Mouse (Mus musculus): ENCODE results near the gene Fam107b. TPM values are rescaled to one million over a fixed set of nuclear protein-coding genes. Genes with fewer than 3 reads are reported as not detected.

Fam107b gene
- total and polyA plus RNA-seq, 3 experiments = 3.6 to 34.1 (median 19.4) TPM

- H3K4me1 ChIP-seq (ENCODE audit: insufficient read depth, low read depth, low read length) = no peaks in the 10 kb centered on the region
Measured at GRCm38 (mm10) chr2:3659300-3659910, 89.1 kb downstream of the Fam107b start.

GRCm38 (mm10) chr2:3664086-3664485, 93.8 kb downstream of the Fam107b start:
- H3K27me3 ChIP-seq (ENCODE audit: insufficient read depth, low read length) = 0 out of 2 replicates have a peak, but pooled peaks cover 5% of the 10 kb centered on the region
- no peaks in the 10 kb centered on the region for H3K36me3 ChIP-seq (replicated peaks)
- H3K4me3 ChIP-seq (ENCODE audit: low read depth, low read length) = no peak overlapping the region
- ATAC-seq (ENCODE audit: extremely low read depth, insufficient number of reproducible peaks, low FRiP score, poor library complexity, severe bottlenecking) = no peak
- H3K9me3 ChIP-seq (replicated peaks) = no peaks in the 10 kb centered on the region
- no peaks in the 10 kb centered on the region for H3K4me1 ChIP-seq (ENCODE audit: insufficient read depth, low read depth, low read length)
- no peak for DNase-seq (ENCODE audit: low spot score)
- TF ChIP-seq CTCF (IDR thresholded peaks at IDR 0.05; ENCODE audit: low read depth, low read length) = no peak
- TF ChIP-seq GATA2 (IDR thresholded peaks at IDR 0.05; ENCODE audit: borderline replicate concordance, low read depth, low read length) = no peak

More at GRCm38 (mm10) chr2:3659300-3659910, 89.1 kb downstream of the Fam107b start:
- Histone ChIP-seq H3K36me3 (replicated peaks) (no peaks in the 10 kb centered on the region), H3K27me3 (ENCODE audit: insufficient read depth, low read length) (0 out of 2 replicates have a peak, but pooled peaks cover 3% of the 10 kb centered on the region), H3K9me3 (replicated peaks) (no peaks in the 10 kb centered on the region), H3K4me3 (ENCODE audit: low read depth, low read length) (no peak overlapping the region)
- no peak for ATAC-seq (ENCODE audit: extremely low read depth, insufficient number of reproducible peaks, low FRiP score, poor library complexity, severe bottlenecking)
- no peak for DNase-seq (ENCODE audit: low spot score)
- TF ChIP-seq GATA1 (IDR thresholded peaks at IDR 0.05; ENCODE audit: borderline replicate concordance, low read length) (no peak), TAL1 (conservative IDR thresholded peaks at IDR 0.05; ENCODE audit: low read depth, low read length) (no peak), CTCF (IDR thresholded peaks at IDR 0.05; ENCODE audit: low read depth, low read length) (no peak), GATA2 (IDR thresholded peaks at IDR 0.05; ENCODE audit: borderline replicate concordance, low read depth, low read length) (no peak), POLR2AphosphoS5 (IDR thresholded peaks at IDR 0.05; ENCODE audit: insufficient replicate concordance, low read depth, low read length) (no peak)

- Histone ChIP-seq H3K36me3 (replicated peaks) (no peaks in the 10 kb centered on the region), H3K27me3 (ENCODE audit: insufficient read depth, low read length) (0 out of 2 replicates have a peak, but pooled peaks cover 2% of the 10 kb centered on the region), H3K4me1 (ENCODE audit: insufficient read depth, low read depth, low read length) (no peaks in the 10 kb centered on the region), H3K9me3 (replicated peaks) (no peaks in the 10 kb centered on the region), H3K4me3 (ENCODE audit: low read depth, low read length) (no peak overlapping the region)
- TF ChIP-seq GATA1 (IDR thresholded peaks at IDR 0.05; ENCODE audit: borderline replicate concordance, low read length) (no peak), POLR2AphosphoS5 (IDR thresholded peaks at IDR 0.05; ENCODE audit: insufficient replicate concordance, low read depth, low read length) (no peak), CTCF (IDR thresholded peaks at IDR 0.05; ENCODE audit: low read depth, low read length) (no peak), GATA2 (IDR thresholded peaks at IDR 0.05; ENCODE audit: borderline replicate concordance, low read depth, low read length) (no peak), TAL1 (conservative IDR thresholded peaks at IDR 0.05; ENCODE audit: low read depth, low read length) (no peak)
- no peak for DNase-seq (ENCODE audit: low spot score)
- no peak; the same call in 1 of the 2 replicates for ATAC-seq (ENCODE audit: extremely low read depth, insufficient number of reproducible peaks, low FRiP score, poor library complexity, severe bottlenecking)
Measured at GRCm38 (mm10) chr2:3668682-3669081, 98.4 kb downstream of the Fam107b start.

- ATAC-seq (ENCODE audit: extremely low read depth, insufficient number of reproducible peaks, low FRiP score, poor library complexity, severe bottlenecking) = no peak
- Histone ChIP-seq H3K4me1 (ENCODE audit: insufficient read depth, low read depth, low read length) (no peaks in the 10 kb centered on the region), H3K9me3 (replicated peaks) (no peaks in the 10 kb centered on the region), H3K4me3 (ENCODE audit: low read depth, low read length) (no peak overlapping the region), H3K36me3 (replicated peaks) (no peaks in the 10 kb centered on the region), H3K27me3 (ENCODE audit: insufficient read depth, low read length) (0 out of 2 replicates have a peak, but pooled peaks cover 2% of the 10 kb centered on the region)
- TF ChIP-seq POLR2AphosphoS5 (IDR thresholded peaks at IDR 0.05; ENCODE audit: insufficient replicate concordance, low read depth, low read length) (no peak), TAL1 (conservative IDR thresholded peaks at IDR 0.05; ENCODE audit: low read depth, low read length) (no peak), GATA2 (IDR thresholded peaks at IDR 0.05; ENCODE audit: borderline replicate concordance, low read depth, low read length) (no peak), GATA1 (IDR thresholded peaks at IDR 0.05; ENCODE audit: borderline replicate concordance, low read length) (no peak), CTCF (IDR thresholded peaks at IDR 0.05; ENCODE audit: low read depth, low read length) (no peak)
- no peak for DNase-seq (ENCODE audit: low spot score)
Measured at GRCm38 (mm10) chr2:3669646-3670045, 99.4 kb downstream of the Fam107b start.

- Histone ChIP-seq H3K9me3 (replicated peaks) (no peaks in the 10 kb centered on the region), H3K4me3 (ENCODE audit: low read depth, low read length) (no peak overlapping the region), H3K4me1 (ENCODE audit: insufficient read depth, low read depth, low read length) (no peaks in the 10 kb centered on the region), H3K36me3 (replicated peaks) (no peaks in the 10 kb centered on the region), H3K27me3 (ENCODE audit: insufficient read depth, low read length) (0 out of 2 replicates have a peak, but pooled peaks cover 2% of the 10 kb centered on the region)
- DNase-seq (ENCODE audit: low spot score) = no peak
- no peak for ATAC-seq (ENCODE audit: extremely low read depth, insufficient number of reproducible peaks, low FRiP score, poor library complexity, severe bottlenecking)
- TF ChIP-seq CTCF (IDR thresholded peaks at IDR 0.05; ENCODE audit: low read depth, low read length) (no peak), TAL1 (conservative IDR thresholded peaks at IDR 0.05; ENCODE audit: low read depth, low read length) (no peak), GATA2 (IDR thresholded peaks at IDR 0.05; ENCODE audit: borderline replicate concordance, low read depth, low read length) (no peak), GATA1 (IDR thresholded peaks at IDR 0.05; ENCODE audit: borderline replicate concordance, low read length) (no peak), POLR2AphosphoS5 (IDR thresholded peaks at IDR 0.05; ENCODE audit: insufficient replicate concordance, low read depth, low read length) (no peak)
Measured at GRCm38 (mm10) chr2:3672654-3673367, 102.5 kb downstream of the Fam107b start.

- H3K36me3 ChIP-seq (replicated peaks) = no peaks in the 10 kb centered on the region
Measured at GRCm38 (mm10) chr2:3675481-3675880, 105.2 kb downstream of the Fam107b start.

More at GRCm38 (mm10) chr2:3675481-3675880, 105.2 kb downstream of the Fam107b start:
- ATAC-seq (ENCODE audit: extremely low read depth, insufficient number of reproducible peaks, low FRiP score, poor library complexity, severe bottlenecking) (no peak), DNase-seq (ENCODE audit: low spot score) (no peak)
- Histone ChIP-seq H3K4me1 (ENCODE audit: insufficient read depth, low read depth, low read length) (no peaks in the 10 kb centered on the region), H3K4me3 (ENCODE audit: low read depth, low read length) (no peak overlapping the region), H3K9me3 (replicated peaks) (no peaks in the 10 kb centered on the region), H3K27me3 (ENCODE audit: insufficient read depth, low read length) (no peaks in the 10 kb centered on the region)
- no peak for TF ChIP-seq POLR2AphosphoS5 (IDR thresholded peaks at IDR 0.05; ENCODE audit: insufficient replicate concordance, low read depth, low read length)
- no peak for TF ChIP-seq GATA2 (IDR thresholded peaks at IDR 0.05; ENCODE audit: borderline replicate concordance, low read depth, low read length)
- TF ChIP-seq TAL1 (conservative IDR thresholded peaks at IDR 0.05; ENCODE audit: low read depth, low read length) = no peak
- TF ChIP-seq CTCF (IDR thresholded peaks at IDR 0.05; ENCODE audit: low read depth, low read length) = no peak
- TF ChIP-seq GATA1 (IDR thresholded peaks at IDR 0.05; ENCODE audit: borderline replicate concordance, low read length) = no peak
